Mouse (Mus musculus) forebrain, embryonic 12.5 days (tissue): ENCODE measurements at regions not wholly inside any gene's neighbourhood (a gene's known extent, or its start where the extent isn't known, plus 50 kb on each side); places are given as distances from the start of the nearest gene placed in this dataset.

Source experiments
- ATAC-seq: fragments of 200-750 bp; cut with Nextera tagmentation; 2 replicates; pipeline ENCODE4 v1.8.0; 2017; ENCODE audit warnings: moderate TSS enrichment; ENCODE audit not compliant: low FRiP score
- H3K27ac ChIP-seq: fragments of 300-500 bp; sonication (generic); 2 replicates; pipeline ENCODE4 v1.5.1; 2016; ENCODE audit warnings: mild to moderate bottlenecking
- H3K27me3 ChIP-seq: fragments of 300-500 bp; sonication (generic); 2 replicates; pipeline ENCODE4 v1.6.1; 2016; ENCODE audit warnings: mild to moderate bottlenecking
- H3K36me3 ChIP-seq: fragments of 300-500 bp; sonication (generic); replicated peaks from 2 replicates; pipeline ENCODE4 v1.6.1; 2016; ENCODE audit warnings: mild to moderate bottlenecking
- H3K4me1 ChIP-seq: fragments of 300-500 bp; sonication (generic); 2 replicates; pipeline ENCODE4 v1.6.1; 2016
- H3K4me2 ChIP-seq: fragments of 300-500 bp; sonication (generic); 2 replicates; pipeline ENCODE4 v1.6.1; 2016; ENCODE audit warnings: mild to moderate bottlenecking, moderate library complexity
- H3K4me3 ChIP-seq: fragments of 300-500 bp; sonication (generic); replicated peaks from 2 replicates; pipeline ENCODE4 v1.5.1; 2016; ENCODE audit warnings: mild to moderate bottlenecking
- H3K9ac ChIP-seq: fragments of 300-500 bp; sonication (generic); 2 replicates; pipeline ENCODE4 v1.6.1; 2016; ENCODE audit warnings: mild to moderate bottlenecking
- H3K9me3 ChIP-seq: fragments of 300-500 bp; sonication (generic); 2 replicates; pipeline ENCODE4 v1.6.1; 2016
- WGBS: fragments of 180-500 bp; shearing (Covaris S2); methylation state at CpG from one replicate; pipeline ENCODE4 v1.1.7; 2016; 5-methylcytosine and 5-hydroxymethylcytosine counted together

GRCm38 (mm10) chr2:142560896-142561500 lies 340.3 kb downstream of the Kif16b start:
- H3K4me2 ChIP-seq, result no peak overlapping the region
- peak; percentile 91 for ATAC-seq
- no peaks in the 10 kb centered on the region for H3K9me3 ChIP-seq
- no peak overlapping the region for H3K4me3 ChIP-seq
- no peak overlapping the region for H3K27ac ChIP-seq
- no peak overlapping the region for H3K9ac ChIP-seq
- H3K36me3 ChIP-seq, result no peaks in the 10 kb centered on the region
- WGBS, result 24% methylated on average over 4 of the region's 4 CpGs
- no peaks in the 10 kb centered on the region; the same call in 1 of the 2 replicates for H3K27me3 ChIP-seq
- H3K4me1 ChIP-seq, result peaks cover 11% of the 10 kb centered on the region

- Histone ChIP-seq H3K4me2 (no peak overlapping the region), H3K27ac (no peak overlapping the region)
- WGBS, result 64% methylated on average over 3 of the region's 3 CpGs
Observed at GRCm38 (mm10) chr2:142560400-142560799, 340.9 kb downstream of the Kif16b start.

GRCm38 (mm10) chr2:142559946-142560345 lies 341.4 kb downstream of the Kif16b start:
- H3K4me1 ChIP-seq, result peaks cover 11% of the 10 kb centered on the region
- H3K9me3 ChIP-seq, result no peaks in the 10 kb centered on the region
- H3K27ac ChIP-seq, result no peak overlapping the region
- no peak for ATAC-seq
- H3K36me3 ChIP-seq, result no peaks in the 10 kb centered on the region
- H3K4me3 ChIP-seq, result no peak overlapping the region
- no peak overlapping the region for H3K9ac ChIP-seq
- H3K4me2 ChIP-seq, result no peak overlapping the region
- no peaks in the 10 kb centered on the region; the same call in 1 of the 2 replicates for H3K27me3 ChIP-seq

More at GRCm38 (mm10) chr2:142560400-142560799, 340.9 kb downstream of the Kif16b start:
- peaks cover 11% of the 10 kb centered on the region for H3K4me1 ChIP-seq
- ATAC-seq, result no peak
- no peaks in the 10 kb centered on the region; the same call in 1 of the 2 replicates for H3K27me3 ChIP-seq
- no peak overlapping the region for H3K9ac ChIP-seq
- H3K36me3 ChIP-seq, result no peaks in the 10 kb centered on the region
- no peaks in the 10 kb centered on the region for H3K9me3 ChIP-seq
- H3K4me3 ChIP-seq, result no peak overlapping the region

- Histone ChIP-seq H3K4me3 (no peak overlapping the region), H3K9me3 (no peaks in the 10 kb centered on the region), H3K27me3 (no peaks in the 10 kb centered on the region; the same call in 1 of the 2 replicates), H3K4me2 (no peak overlapping the region), H3K4me1 (peaks cover 4% of the 10 kb centered on the region), H3K9ac (no peak overlapping the region), H3K27ac (no peak overlapping the region), H3K36me3 (no peaks in the 10 kb centered on the region)
- no peak for ATAC-seq
- WGBS, result 83% methylated on average over 2 of the region's 2 CpGs
Observed at GRCm38 (mm10) chr2:142554851-142555250, 346.5 kb downstream of the Kif16b start.

GRCm38 (mm10) chr2:142551690-142552089 lies 349.6 kb downstream of the Kif16b start:
- no peak overlapping the region for H3K27ac ChIP-seq
- no peaks in the 10 kb centered on the region; the same call in 1 of the 2 replicates for H3K27me3 ChIP-seq
- ATAC-seq, result no peak

GRCm38 (mm10) chr2:142548766-142549165 lies 352.6 kb downstream of the Kif16b start:
- Histone ChIP-seq H3K4me2 (no peak overlapping the region), H3K4me3 (no peak overlapping the region), H3K9ac (no peak overlapping the region), H3K4me1 (peaks cover 4% of the 10 kb centered on the region), H3K36me3 (no peaks in the 10 kb centered on the region), H3K27me3 (no peaks in the 10 kb centered on the region), H3K27ac (no peak overlapping the region), H3K9me3 (no peaks in the 10 kb centered on the region)
- no peak for ATAC-seq
- WGBS, result 87% methylated on average over 4 of the region's 4 CpGs

More at GRCm38 (mm10) chr2:142551690-142552089, 349.6 kb downstream of the Kif16b start:
- H3K4me1 ChIP-seq, result peaks cover 4% of the 10 kb centered on the region
- no peak overlapping the region for H3K4me2 ChIP-seq
- H3K4me3 ChIP-seq, result no peak overlapping the region
- no peaks in the 10 kb centered on the region for H3K36me3 ChIP-seq
- H3K9me3 ChIP-seq, result no peaks in the 10 kb centered on the region
- no peak overlapping the region for H3K9ac ChIP-seq
- 61% methylated on average over 3 of the region's 3 CpGs for WGBS

- H3K27ac ChIP-seq, result no peak overlapping the region
- H3K4me1 ChIP-seq, result no peaks in the 10 kb centered on the region
- no peaks in the 10 kb centered on the region for H3K9me3 ChIP-seq
- H3K4me2 ChIP-seq, result no peak overlapping the region
- no peak overlapping the region for H3K4me3 ChIP-seq
- H3K9ac ChIP-seq, result no peak overlapping the region
- WGBS, result 86% methylated on average over 6 of the region's 6 CpGs
- H3K27me3 ChIP-seq, result no peaks in the 10 kb centered on the region
- ATAC-seq, result no peak
- H3K36me3 ChIP-seq, result no peaks in the 10 kb centered on the region
Observed at GRCm38 (mm10) chr2:142544937-142545336, 356.4 kb downstream of the Kif16b start.

GRCm38 (mm10) chr2:142539980-142540379 lies 361.4 kb downstream of the Kif16b start:
- Histone ChIP-seq H3K9me3 (no peaks in the 10 kb centered on the region), H3K4me3 (no peak overlapping the region), H3K9ac (no peak overlapping the region), H3K27ac (no peak overlapping the region), H3K4me2 (no peak overlapping the region), H3K27me3 (no peaks in the 10 kb centered on the region), H3K36me3 (no peaks in the 10 kb centered on the region), H3K4me1 (no peaks in the 10 kb centered on the region)
- ATAC-seq, result no peak
- WGBS, result 77% methylated on average over 1 of the region's 1 CpGs

- no peaks in the 10 kb centered on the region for H3K36me3 ChIP-seq
- no peak overlapping the region for H3K27ac ChIP-seq
- no peaks in the 10 kb centered on the region for H3K9me3 ChIP-seq
- 95% methylated on average over 8 of the region's 8 CpGs for WGBS
- no peak overlapping the region for H3K4me2 ChIP-seq
- no peak for ATAC-seq
- no peaks in the 10 kb centered on the region for H3K4me1 ChIP-seq
- no peak overlapping the region for H3K9ac ChIP-seq
- H3K27me3 ChIP-seq, result no peaks in the 10 kb centered on the region
- H3K4me3 ChIP-seq, result no peak overlapping the region
Observed at GRCm38 (mm10) chr2:142533555-142533954, 367.8 kb downstream of the Kif16b start.

- Histone ChIP-seq H3K4me2 (no peak overlapping the region), H3K9ac (no peak overlapping the region), H3K27me3 (no peaks in the 10 kb centered on the region), H3K4me1 (no peaks in the 10 kb centered on the region), H3K27ac (no peak overlapping the region), H3K36me3 (no peaks in the 10 kb centered on the region), H3K9me3 (no peaks in the 10 kb centered on the region), H3K4me3 (no peak overlapping the region)
- no peak for ATAC-seq
- WGBS, result 90% methylated on average over 5 of the region's 5 CpGs
Observed at GRCm38 (mm10) chr2:142522471-142522870, 378.9 kb downstream of the Kif16b start.

GRCm38 (mm10) chr2:142517731-142518130 lies 383.6 kb downstream of the Kif16b start:
- 92% methylated on average over 3 of the region's 3 CpGs for WGBS
- Histone ChIP-seq H3K36me3 (no peaks in the 10 kb centered on the region), H3K4me2 (no peak overlapping the region), H3K9ac (no peak overlapping the region), H3K27ac (no peak overlapping the region), H3K27me3 (no peaks in the 10 kb centered on the region), H3K4me3 (no peak overlapping the region), H3K4me1 (no peaks in the 10 kb centered on the region; the same call in 1 of the 2 replicates), H3K9me3 (no peaks in the 10 kb centered on the region)
- no peak for ATAC-seq

- Histone ChIP-seq H3K4me2 (no peak overlapping the region), H3K27ac (no peak overlapping the region), H3K4me1 (no peaks in the 10 kb centered on the region), H3K4me3 (no peak overlapping the region), H3K36me3 (no peaks in the 10 kb centered on the region), H3K27me3 (no peaks in the 10 kb centered on the region), H3K9me3 (no peaks in the 10 kb centered on the region), H3K9ac (no peak overlapping the region)
- ATAC-seq, result no peak
- 86% methylated on average over 1 of the region's 1 CpGs for WGBS
Observed at GRCm38 (mm10) chr2:142505216-142505615, 396.1 kb downstream of the Kif16b start.
